In genomic region chr9:102893356-102893870, GRCm38 (mm10) we compare ENCODE assay signal across 24 mouse cellular contexts.
"Had no signal": no experiment of that assay in that cellular context is flagged by ENCODE, and none has a peak within 500 bp of the region (broad histone marks: within the 10 kb centered on the region; RNA-seq: fewer than 3 reads in every experiment).

No protein-coding gene starts in this region.

- H3K4me2 ChIP-seq: forebrain, embryonic 15.5 days; heart, embryonic 11.5 days; hindbrain, embryonic 13.5 days; hindbrain, embryonic 15.5 days; kidney, embryonic 15.5 days; limb, embryonic 13.5 days; limb, embryonic 15.5 days had no signal

- DNase-seq: forebrain, postnatal 0 days; gastrocnemius, postnatal 14 days; gastrocnemius, postnatal 36 days; heart, adult 18-20 months; heart, postnatal 10 days; heart, postnatal 36 days; kidney, adult 11 months; kidney, adult 2 months; kidney, adult 9 months; kidney, postnatal 14 days; kidney, postnatal 36 days; layer of hippocampus, adult 9-11 months; layer of hippocampus, postnatal 36 days; left cerebral cortex, postnatal 4 days had no signal

- ATAC-seq: forebrain, embryonic 15.5 days; forebrain, postnatal 0 days; hindbrain, postnatal 0 days; intestine, embryonic 16.5 days had no signal

- H3K4me3 ChIP-seq: forebrain, embryonic 15.5 days; hindbrain, embryonic 13.5 days; hindbrain, embryonic 15.5 days; kidney, embryonic 15.5 days; limb, embryonic 13.5 days; limb, embryonic 15.5 days had no signal

- H3K9me3 ChIP-seq: forebrain, embryonic 15.5 days; hindbrain, embryonic 13.5 days; hindbrain, embryonic 15.5 days; kidney, embryonic 15.5 days; limb, embryonic 13.5 days; limb, embryonic 15.5 days had no signal

- H3K27ac ChIP-seq: forebrain, embryonic 15.5 days; hindbrain, embryonic 13.5 days; hindbrain, embryonic 15.5 days; hindbrain, postnatal 0 days; kidney, embryonic 15.5 days; kidney, postnatal 0 days; limb, embryonic 13.5 days; limb, embryonic 15.5 days had no signal

- H3K27me3 ChIP-seq: forebrain, embryonic 15.5 days; hindbrain, embryonic 13.5 days; hindbrain, embryonic 15.5 days; kidney, embryonic 15.5 days; limb, embryonic 13.5 days; limb, embryonic 15.5 days had no signal

- H3K9ac ChIP-seq: forebrain, embryonic 15.5 days; forebrain, postnatal 0 days; hindbrain, embryonic 13.5 days; hindbrain, embryonic 15.5 days; kidney, embryonic 15.5 days; limb, embryonic 13.5 days; limb, embryonic 15.5 days had no signal

- H3K4me1 ChIP-seq: hindbrain, embryonic 13.5 days; hindbrain, embryonic 15.5 days; kidney, embryonic 15.5 days; limb, embryonic 13.5 days; limb, embryonic 15.5 days had no signal
